In genomic region chr17:81062349-81062871, GRCm38 (mm10) we compare ENCODE assay signal across 11 mouse cellular contexts. TPM values are rescaled to one million over a fixed set of nuclear protein-coding genes. Genes with fewer than 3 reads are reported as not detected.
A peak's percentile ranks its signal among the peaks of the same experiment; 100 is the strongest.
DNase-seq lines count a peak whose midpoint lies in the region; ATAC-seq and TF ChIP-seq lines count a peak whose summit lies in the region.
"Had no signal": no experiment of that assay in that cellular context is flagged by ENCODE, and none has a peak within 500 bp of the region (broad histone marks: within the 10 kb centered on the region; RNA-seq: fewer than 3 reads in every experiment).

No protein-coding gene starts in this region.

- 30% methylated on average over 6 of the region's 6 CpGs for WGBS in heart, postnatal 0 days
- WGBS in midbrain, embryonic 10.5 days: 81% methylated on average over 6 of the region's 6 CpGs
- WGBS in neural tube, embryonic 15.5 days: 70% methylated on average over 6 of the region's 6 CpGs

- no peak for ATAC-seq in heart, postnatal 0 days (ENCODE audit: insufficient read depth, low read depth)
- no peak for ATAC-seq in neural tube, embryonic 15.5 days (ENCODE audit: low FRiP score)

- no peak for TF ChIP-seq EP300 in heart, postnatal 0 days (IDR thresholded peaks at IDR 0.05; ENCODE audit: low read depth)

- H3K36me3 ChIP-seq in heart, postnatal 0 days (replicated peaks; ENCODE audit: control insufficient read depth, insufficient read depth, low read length): no peaks in the 10 kb centered on the region
- no peaks in the 10 kb centered on the region for H3K36me3 ChIP-seq in testis, adult 2 months (ENCODE audit: control insufficient read depth, insufficient read depth, low read length)
- H3K36me3 ChIP-seq in midbrain, embryonic 10.5 days: peaks cover 38% of the 10 kb centered on the region
- no peaks in the 10 kb centered on the region for H3K36me3 ChIP-seq in neural tube, embryonic 15.5 days
- H3K36me3 ChIP-seq: neural tube, embryonic 13.5 days had no signal

- no peak overlapping the region for H3K4me2 ChIP-seq in heart, postnatal 0 days (ENCODE audit: low read depth, low read length)
- no peak overlapping the region for H3K4me2 ChIP-seq in neural tube, embryonic 15.5 days
- H3K4me2 ChIP-seq: neural tube, embryonic 13.5 days had no signal

- H3K4me3 ChIP-seq in heart, postnatal 0 days (ENCODE audit: low read depth, low read length): no peak overlapping the region
- no peak overlapping the region for H3K4me3 ChIP-seq in testis, adult 2 months (ENCODE audit: control insufficient read depth, low read depth, low read length)
- H3K4me3 ChIP-seq in midbrain, embryonic 10.5 days: no peak overlapping the region
- no peak overlapping the region for H3K4me3 ChIP-seq in neural tube, embryonic 15.5 days (replicated peaks)
- H3K4me3 ChIP-seq: neural tube, embryonic 13.5 days had no signal

- H3K4me1 ChIP-seq in heart, postnatal 0 days (ENCODE audit: control insufficient read depth, insufficient read depth): no peaks in the 10 kb centered on the region
- H3K4me1 ChIP-seq in testis, adult 2 months (ENCODE audit: control insufficient read depth, insufficient read depth, low read length): no peaks in the 10 kb centered on the region; the same call in 1 of the 2 replicates
- peaks cover 11% of the 10 kb centered on the region for H3K4me1 ChIP-seq in midbrain, embryonic 10.5 days
- H3K4me1 ChIP-seq in neural tube, embryonic 15.5 days: peaks cover 7% of the 10 kb centered on the region

- H3K9me3 ChIP-seq in heart, postnatal 0 days (replicated peaks; ENCODE audit: control insufficient read depth, low read length): no peaks in the 10 kb centered on the region
- 0 out of 2 replicates have a peak, but pooled peaks cover 3% of the 10 kb centered on the region for H3K9me3 ChIP-seq in midbrain, embryonic 10.5 days (replicated peaks)
- H3K9me3 ChIP-seq in neural tube, embryonic 15.5 days (replicated peaks): no peaks in the 10 kb centered on the region
- H3K9me3 ChIP-seq: neural tube, embryonic 13.5 days had no signal

- H3K27ac ChIP-seq in heart, postnatal 0 days (ENCODE audit: low read depth): peak overlapping the region; percentile 46; the same call in 1 of the 2 replicates
- peak overlapping the region; percentile 38; the same call in 1 of the 2 replicates for H3K27ac ChIP-seq in testis, adult 2 months (ENCODE audit: control insufficient read depth, insufficient read depth, low read depth, low read length)
- H3K27ac ChIP-seq in midbrain, embryonic 10.5 days (replicated peaks): no peak overlapping the region
- no peak overlapping the region for H3K27ac ChIP-seq in neural tube, embryonic 15.5 days (replicated peaks)
- H3K27ac ChIP-seq: neural tube, embryonic 13.5 days had no signal

- DNase-seq in adrenal gland, postnatal 10 days: peak; percentile 15
- DNase-seq in adrenal gland, postnatal 4 days (ENCODE audit: low spot score in 2 of 2): no peak
- peak; percentile 10 for DNase-seq in lung, postnatal 10 days
- no peak for DNase-seq in lung, adult 18-20 months
- no peak for DNase-seq in heart, postnatal 0 days (ENCODE audit: low spot score)
- DNase-seq in midbrain, embryonic 10.5 days (ENCODE audit: low spot score): no peak
- DNase-seq: spleen, adult 18-20 months had no signal

- no peaks in the 10 kb centered on the region for H3K27me3 ChIP-seq in heart, postnatal 0 days (ENCODE audit: control insufficient read depth, insufficient read depth, low read length)
- H3K27me3 ChIP-seq in testis, adult 2 months (ENCODE audit: control insufficient read depth, insufficient read depth, low read length): no peaks in the 10 kb centered on the region
- H3K27me3 ChIP-seq in midbrain, embryonic 10.5 days (ENCODE audit: low read depth, poor library complexity, severe bottlenecking): no peaks in the 10 kb centered on the region
- H3K27me3 ChIP-seq in neural tube, embryonic 15.5 days (replicated peaks): no peaks in the 10 kb centered on the region
- H3K27me3 ChIP-seq: megakaryocyte, embryonic 14.5 days; neural tube, embryonic 13.5 days had no signal

- TF ChIP-seq CTCF in heart, postnatal 0 days (IDR thresholded peaks at IDR 0.05; ENCODE audit: low read depth): no peak
- no peak for TF ChIP-seq CTCF in testis, adult 2 months (IDR thresholded peaks at IDR 0.05; ENCODE audit: control insufficient read depth, insufficient read depth, insufficient replicate concordance, low read depth, low read length)

- no peak overlapping the region for H3K9ac ChIP-seq in heart, postnatal 0 days (replicated peaks; ENCODE audit: low read depth, low read length)
- no peak overlapping the region for H3K9ac ChIP-seq in neural tube, embryonic 15.5 days (replicated peaks)
- H3K9ac ChIP-seq: neural tube, embryonic 13.5 days had no signal

- no peak for TF ChIP-seq POLR2A in testis, adult 2 months (IDR thresholded peaks at IDR 0.05; ENCODE audit: control insufficient read depth, low read depth, low read length)

RNA-seq across cellular contexts. Expression of gene Thumpd2, which starts 2.5 kb away (rescaled TPM):
- 1 to 10 TPM; 7.7 to 10.0 TPM for total RNA-seq in adrenal gland, postnatal 10 days (2021)
- total RNA-seq in adrenal gland, postnatal 4 days (2021): 10 to 100 TPM; 17.4 to 19.2 TPM
- total RNA-seq in heart, postnatal 0 days (2014; rRNA removed; ENCODE audit: low replicate concordance): 3.5 and 7.5 TPM in 2 replicates
- 7.9 and 8.8 TPM in 2 replicates for polyA plus RNA-seq in heart, postnatal 0 days (2015; fragmentation: Nextera tagmentation; extraction: Ambion mirVana)
- polyA plus RNA-seq in testis, adult 2 months (2012; rRNA removed): 0.61 and 0.67 TPM in 2 replicates
- polyA plus RNA-seq in midbrain, embryonic 10.5 days (2016; fragmentation: Nextera tagmentation; extraction: Ambion mirVana): 13.8 and 14.6 TPM in 2 replicates
- polyA plus RNA-seq in neural tube, embryonic 15.5 days (2015; fragmentation: Nextera tagmentation; extraction: Ambion mirVana): 7.5 and 10.8 TPM in 2 replicates

Comparison
In these comparisons a context has a peak if more than half of its experiments do, and no peak if none do; other contexts are left out.
1. DNase-seq: peak in adrenal gland, postnatal 10 days (single experiment) and lung, postnatal 10 days (single experiment); none in adrenal gland, postnatal 4 days (0 of 2), lung, adult 18-20 months (0 of 2), heart, postnatal 0 days (single experiment) and midbrain, embryonic 10.5 days (single experiment).
2. H3K27ac ChIP-seq: peak in heart, postnatal 0 days (single experiment) and testis, adult 2 months (single experiment); none in midbrain, embryonic 10.5 days (single experiment) and neural tube, embryonic 15.5 days (single experiment).